Mouse (Mus musculus) embryonic facial prominence, embryonic 10.5 days (tissue): Measurements from ENCODE around the gene Tet1. TPM values are rescaled to one million over a fixed set of nuclear protein-coding genes. Genes with fewer than 3 reads are reported as not detected.

Source experiments
- DNase-seq: peaks from one replicate; pipeline ENCODE4 v3.0.0-alpha.2; 2017; ENCODE audit warnings: low spot score
- H3K27ac ChIP-seq: fragments of 300-500 bp; sonication (generic); replicated peaks from 2 replicates; pipeline ENCODE4 v1.5.1; 2016; ENCODE audit warnings: mild to moderate bottlenecking
- H3K27me3 ChIP-seq: fragments of 300-500 bp; sonication (generic); replicated peaks from 2 replicates; pipeline ENCODE4 v1.6.1; 2016; ENCODE audit warnings: low read depth, mild to moderate bottlenecking; ENCODE audit not compliant: poor library complexity, severe bottlenecking
- H3K36me3 ChIP-seq: fragments of 300-500 bp; sonication (generic); replicated peaks from 2 replicates; pipeline ENCODE4 v1.6.1; 2016; ENCODE audit warnings: mild to moderate bottlenecking, moderate library complexity
- H3K4me1 ChIP-seq: fragments of 300-500 bp; sonication (generic); 2 replicates; pipeline ENCODE4 v1.6.1; 2016
- H3K4me3 ChIP-seq: fragments of 300-500 bp; sonication (generic); 2 replicates; pipeline ENCODE4 v1.5.1; 2016; ENCODE audit warnings: mild to moderate bottlenecking, moderate library complexity
- H3K9me3 ChIP-seq: fragments of 300-500 bp; sonication (generic); 2 replicates; pipeline ENCODE4 v1.6.1; 2016; ENCODE audit warnings: mild to moderate bottlenecking
- WGBS: fragments of 180-500 bp; shearing (Covaris S2); methylation state at CpG from one replicate; pipeline ENCODE4 v1.1.7; 2016; 5-methylcytosine and 5-hydroxymethylcytosine counted together
- polyA plus RNA-seq: library from polyadenylated mRNA; unstranded; fragments of >200 nt; fragmentation: Nextera tagmentation; extraction: Ambion mirVana; gene quantifications from 2 replicates; pipeline ENCODE4 v1.2.1, GENCODE M21; 2016

Gene Tet1
- polyA plus RNA-seq, 1 experiment from 2014 or later: 34.5 TPM

- Histone ChIP-seq H3K4me1 (no peaks in the 10 kb centered on the region), H3K27ac (no peak overlapping the region), H3K36me3 (peaks cover 69% of the 10 kb centered on the region), H3K4me3 (no peak overlapping the region), H3K27me3 (no peaks in the 10 kb centered on the region), H3K9me3 (no peaks in the 10 kb centered on the region)
- WGBS: 85% methylated on average over 9 of the region's 9 CpGs
- no peak for DNase-seq
These were observed 76.0 kb downstream of the Tet1 start for GRCm38 (mm10) chr10:62832783-62833182.

- Histone ChIP-seq H3K27me3 (no peaks in the 10 kb centered on the region), H3K9me3 (no peaks in the 10 kb centered on the region), H3K4me1 (no peaks in the 10 kb centered on the region), H3K27ac (no peak overlapping the region), H3K36me3 (peaks cover 64% of the 10 kb centered on the region), H3K4me3 (no peak overlapping the region)
- 95% methylated on average over 2 of the region's 2 CpGs for WGBS
- no peak for DNase-seq
These were observed 77.2 kb downstream of the Tet1 start for GRCm38 (mm10) chr10:62831546-62831945.

- DNase-seq: no peak
- Histone ChIP-seq H3K27me3 (no peaks in the 10 kb centered on the region), H3K27ac (no peak overlapping the region), H3K36me3 (peaks cover 51% of the 10 kb centered on the region), H3K4me1 (0 out of 2 replicates have a peak, but pooled peaks cover 6% of the 10 kb centered on the region), H3K9me3 (no peaks in the 10 kb centered on the region), H3K4me3 (no peak overlapping the region)
- WGBS: 89% methylated on average over 8 of the region's 8 CpGs
These were observed 84.3 kb downstream of the Tet1 start for GRCm38 (mm10) chr10:62824474-62824873.

- Histone ChIP-seq H3K36me3 (peaks cover 57% of the 10 kb centered on the region), H3K27me3 (no peaks in the 10 kb centered on the region), H3K4me3 (no peak overlapping the region), H3K27ac (no peak overlapping the region), H3K4me1 (0 out of 2 replicates have a peak, but pooled peaks cover 6% of the 10 kb centered on the region), H3K9me3 (no peaks in the 10 kb centered on the region)
- 71% methylated on average over 4 of the region's 4 CpGs for WGBS
- no peak for DNase-seq
These were observed 85.4 kb downstream of the Tet1 start for GRCm38 (mm10) chr10:62823431-62823830.

- H3K27ac ChIP-seq: no peak overlapping the region
- 82% methylated on average over 4 of the region's 4 CpGs for WGBS
These were observed 98.8 kb downstream of the Tet1 start for GRCm38 (mm10) chr10:62810010-62810409.

GRCm38 (mm10) chr10:62808766-62809165 is 100.0 kb downstream of the Tet1 start:
- Histone ChIP-seq H3K4me1 (no peaks in the 10 kb centered on the region), H3K4me3 (no peak overlapping the region), H3K27ac (no peak overlapping the region), H3K36me3 (peaks cover 47% of the 10 kb centered on the region), H3K27me3 (no peaks in the 10 kb centered on the region), H3K9me3 (no peaks in the 10 kb centered on the region)
- 98% methylated on average over 2 of the region's 2 CpGs for WGBS
- no peak for DNase-seq

More at GRCm38 (mm10) chr10:62810010-62810409, 98.8 kb downstream of the Tet1 start:
- no peak for DNase-seq
- H3K27me3 ChIP-seq: no peaks in the 10 kb centered on the region
- H3K4me1 ChIP-seq: no peaks in the 10 kb centered on the region
- H3K9me3 ChIP-seq: no peaks in the 10 kb centered on the region
- H3K36me3 ChIP-seq: peaks cover 55% of the 10 kb centered on the region
- H3K4me3 ChIP-seq: no peak overlapping the region

GRCm38 (mm10) chr10:62808316-62808715 is 100.5 kb downstream of the Tet1 start:
- no peak for DNase-seq
- 92% methylated on average over 7 of the region's 7 CpGs for WGBS
- H3K36me3 ChIP-seq: peaks cover 43% of the 10 kb centered on the region
- no peak overlapping the region for H3K27ac ChIP-seq
- no peak overlapping the region for H3K4me3 ChIP-seq
- no peaks in the 10 kb centered on the region for H3K27me3 ChIP-seq
- H3K9me3 ChIP-seq: no peaks in the 10 kb centered on the region
- H3K4me1 ChIP-seq: no peaks in the 10 kb centered on the region

GRCm38 (mm10) chr10:62804106-62804505 is 104.7 kb downstream of the Tet1 start:
- Histone ChIP-seq H3K36me3 (peaks cover 7% of the 10 kb centered on the region), H3K4me1 (no peaks in the 10 kb centered on the region), H3K4me3 (no peak overlapping the region), H3K27me3 (no peaks in the 10 kb centered on the region), H3K27ac (no peak overlapping the region), H3K9me3 (no peaks in the 10 kb centered on the region)
- 89% methylated on average over 2 of the region's 2 CpGs for WGBS
- no peak for DNase-seq

GRCm38 (mm10) chr10:62803296-62803695 is 105.5 kb downstream of the Tet1 start:
- peaks cover 5% of the 10 kb centered on the region for H3K36me3 ChIP-seq
- no peaks in the 10 kb centered on the region for H3K4me1 ChIP-seq
- no peak for DNase-seq
- no peaks in the 10 kb centered on the region for H3K27me3 ChIP-seq
- H3K4me3 ChIP-seq: no peak overlapping the region
- no peaks in the 10 kb centered on the region for H3K9me3 ChIP-seq
- H3K27ac ChIP-seq: no peak overlapping the region
- 96% methylated on average over 2 of the region's 2 CpGs for WGBS

- Histone ChIP-seq H3K27me3 (no peaks in the 10 kb centered on the region), H3K27ac (no peak overlapping the region), H3K4me1 (peaks cover 11% of the 10 kb centered on the region), H3K9me3 (no peaks in the 10 kb centered on the region), H3K36me3 (peaks cover 18% of the 10 kb centered on the region), H3K4me3 (no peak overlapping the region)
- WGBS: 95% methylated on average over 4 of the region's 4 CpGs
- no peak for DNase-seq
These were observed 114.6 kb downstream of the Tet1 start for GRCm38 (mm10) chr10:62794221-62794620.

GRCm38 (mm10) chr10:62793091-62793453 is 115.7 kb downstream of the Tet1 start:
- DNase-seq: no peak

GRCm38 (mm10) chr10:62792177-62793090 is 116.4 kb downstream of the Tet1 start, which contains the start of gene Ccar1:
TSS of gene Ccar1 (minus strand) at chr10:62792286.
- WGBS: 3% methylated on average over 55 of the region's 55 CpGs
- peak within 1 kb of the TSS; percentile 98 for H3K27ac ChIP-seq
- H3K9me3 ChIP-seq: no peaks in the 10 kb centered on the region
- peak within 1 kb of the TSS; percentile 98 for H3K4me3 ChIP-seq
- H3K27me3 ChIP-seq: no peaks in the 10 kb centered on the region
- peak; percentile 99 for DNase-seq
- peaks cover 13% of the 10 kb centered on the region for H3K4me1 ChIP-seq
- peaks cover 36% of the 10 kb centered on the region for H3K36me3 ChIP-seq

More at GRCm38 (mm10) chr10:62793091-62793453, 115.7 kb downstream of the Tet1 start:
- Histone ChIP-seq H3K9me3 (no peaks in the 10 kb centered on the region), H3K4me1 (peaks cover 13% of the 10 kb centered on the region), H3K36me3 (peaks cover 30% of the 10 kb centered on the region), H3K27me3 (no peaks in the 10 kb centered on the region), H3K4me3 (peak overlapping the region; percentile 98), H3K27ac (peak overlapping the region; percentile 98)
- 41% methylated on average over 2 of the region's 2 CpGs for WGBS
